Mouse (Mus musculus): ENCODE measurements around the gene Nat14. TPM values are rescaled to one million over a fixed set of nuclear protein-coding genes. Genes with fewer than 3 reads are reported as not detected.

Nat14 gene
- polyA plus RNA-seq, 1 experiment: 2.7 TPM

DNA sequence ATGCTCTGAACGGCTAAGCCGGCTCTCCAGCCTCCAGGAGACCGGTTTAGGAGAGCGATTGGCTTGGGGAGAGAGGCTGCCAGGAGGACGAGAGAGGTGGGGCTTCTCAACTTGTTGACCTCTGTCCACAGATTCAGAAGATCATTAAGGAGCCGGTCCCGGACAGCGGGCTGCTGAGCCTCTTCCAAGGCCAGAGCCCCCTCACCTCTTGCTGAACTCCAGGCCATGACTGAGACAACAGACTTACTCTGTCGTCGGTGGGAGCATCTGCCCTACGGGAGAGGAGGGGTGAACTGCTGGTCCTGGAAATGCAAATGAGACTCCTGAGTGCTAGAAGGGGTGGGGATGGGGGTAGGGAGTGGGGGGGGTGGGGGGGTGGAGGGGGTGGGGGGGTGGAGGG lies 26.6 kb upstream of the Nat14 start:
- Histone ChIP-seq H3K79me2 (ENCODE audit: control insufficient read depth, insufficient read depth) (no peaks in the 10 kb centered on the region), H3ac (ENCODE audit: control insufficient read depth, insufficient read length, low read depth) (no peak overlapping the region), H3K36me3 (ENCODE audit: control insufficient read depth, insufficient read depth) (no peaks in the 10 kb centered on the region), H3K79me3 (ENCODE audit: low read depth) (no peaks in the 10 kb centered on the region), H3K27me3 (ENCODE audit: control insufficient read depth, insufficient read depth, insufficient read length) (peaks cover 4% of the 10 kb centered on the region), H3K4me3 (ENCODE audit: insufficient read depth, poor library complexity, severe bottlenecking) (no peak overlapping the region)
- TF ChIP-seq MYOG (IDR thresholded peaks at IDR 0.05; ENCODE audit: control insufficient read depth, extremely low read depth, insufficient read length) (no peak), CEBPB (IDR thresholded peaks at IDR 0.05; ENCODE audit: low read depth) (no peak), MYOD1 (IDR thresholded peaks at IDR 0.05; ENCODE audit: control insufficient read depth, insufficient read length, low read depth) (no peak), CTCF (IDR thresholded peaks at IDR 0.05; ENCODE audit: control insufficient read depth, insufficient read depth, insufficient read length) (no peak), MAX (IDR thresholded peaks at IDR 0.05) (no peak), FOSL1 (IDR thresholded peaks at IDR 0.05; ENCODE audit: insufficient read depth, low read length, poor library complexity, severe bottlenecking) (no peak), USF1 (IDR thresholded peaks at IDR 0.05; ENCODE audit: low read depth) (no peak)

DNA sequence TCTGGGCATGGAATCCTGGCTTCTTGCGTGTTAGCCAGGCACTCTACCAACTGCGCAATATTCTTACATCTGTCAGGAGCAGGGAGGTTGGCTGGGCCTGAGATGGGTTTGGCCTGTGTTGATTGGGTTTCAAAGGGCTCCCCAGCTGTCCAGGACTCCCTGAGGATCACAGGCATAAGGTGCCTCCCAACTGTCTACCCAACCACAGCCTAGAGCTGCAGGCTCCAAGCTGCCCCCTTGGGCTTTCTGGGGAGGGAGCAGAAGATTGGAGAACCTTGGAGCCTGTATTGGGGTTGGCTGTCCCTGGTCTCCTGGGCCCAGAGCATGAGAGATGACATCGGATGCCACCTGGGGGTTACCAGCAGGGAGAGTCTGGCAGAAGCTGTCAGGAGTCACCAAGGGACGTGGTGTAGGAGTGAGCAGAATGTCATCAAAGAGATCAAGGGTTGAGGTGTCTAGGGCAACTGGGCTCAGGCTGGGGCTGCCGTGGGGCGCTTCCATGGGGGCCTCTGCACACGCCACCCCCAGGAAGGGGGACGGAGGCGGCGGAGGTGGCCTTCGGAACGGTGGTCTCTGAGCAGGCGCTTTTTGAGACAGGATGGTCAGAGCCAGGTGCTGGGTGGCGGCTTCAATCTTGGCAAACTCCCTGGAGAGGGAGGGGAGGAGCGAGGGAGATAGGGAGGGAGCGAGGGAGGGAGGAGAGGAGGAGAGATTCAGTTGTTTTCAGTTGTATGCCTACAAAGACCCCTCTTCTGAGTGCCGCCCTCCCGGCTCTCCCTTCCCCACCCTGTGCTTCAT lies 22.8 kb upstream of the Nat14 start:
- Histone ChIP-seq H3ac (ENCODE audit: control insufficient read depth, insufficient read length, low read depth) (no peak overlapping the region), H3K4me3 (ENCODE audit: insufficient read depth, poor library complexity, severe bottlenecking) (no peak overlapping the region), H3K79me3 (ENCODE audit: low read depth) (no peaks in the 10 kb centered on the region), H3K27me3 (ENCODE audit: control insufficient read depth, insufficient read depth, insufficient read length) (no peaks in the 10 kb centered on the region), H3K36me3 (ENCODE audit: control insufficient read depth, insufficient read depth) (no peaks in the 10 kb centered on the region), H3K79me2 (ENCODE audit: control insufficient read depth, insufficient read depth) (no peaks in the 10 kb centered on the region)
- TF ChIP-seq MAX (IDR thresholded peaks at IDR 0.05): no peak
- no peak for TF ChIP-seq USF1 (IDR thresholded peaks at IDR 0.05; ENCODE audit: low read depth)
- TF ChIP-seq MYOD1 (IDR thresholded peaks at IDR 0.05; ENCODE audit: control insufficient read depth, insufficient read length, low read depth): no peak
- no peak for TF ChIP-seq CEBPB (IDR thresholded peaks at IDR 0.05; ENCODE audit: low read depth)
- TF ChIP-seq MYOG (IDR thresholded peaks at IDR 0.05; ENCODE audit: control insufficient read depth, extremely low read depth, insufficient read length): no peak
- no peak for TF ChIP-seq FOSL1 (IDR thresholded peaks at IDR 0.05; ENCODE audit: insufficient read depth, low read length, poor library complexity, severe bottlenecking)
- no peak for TF ChIP-seq CTCF (IDR thresholded peaks at IDR 0.05; ENCODE audit: control insufficient read depth, insufficient read depth, insufficient read length)

DNA sequence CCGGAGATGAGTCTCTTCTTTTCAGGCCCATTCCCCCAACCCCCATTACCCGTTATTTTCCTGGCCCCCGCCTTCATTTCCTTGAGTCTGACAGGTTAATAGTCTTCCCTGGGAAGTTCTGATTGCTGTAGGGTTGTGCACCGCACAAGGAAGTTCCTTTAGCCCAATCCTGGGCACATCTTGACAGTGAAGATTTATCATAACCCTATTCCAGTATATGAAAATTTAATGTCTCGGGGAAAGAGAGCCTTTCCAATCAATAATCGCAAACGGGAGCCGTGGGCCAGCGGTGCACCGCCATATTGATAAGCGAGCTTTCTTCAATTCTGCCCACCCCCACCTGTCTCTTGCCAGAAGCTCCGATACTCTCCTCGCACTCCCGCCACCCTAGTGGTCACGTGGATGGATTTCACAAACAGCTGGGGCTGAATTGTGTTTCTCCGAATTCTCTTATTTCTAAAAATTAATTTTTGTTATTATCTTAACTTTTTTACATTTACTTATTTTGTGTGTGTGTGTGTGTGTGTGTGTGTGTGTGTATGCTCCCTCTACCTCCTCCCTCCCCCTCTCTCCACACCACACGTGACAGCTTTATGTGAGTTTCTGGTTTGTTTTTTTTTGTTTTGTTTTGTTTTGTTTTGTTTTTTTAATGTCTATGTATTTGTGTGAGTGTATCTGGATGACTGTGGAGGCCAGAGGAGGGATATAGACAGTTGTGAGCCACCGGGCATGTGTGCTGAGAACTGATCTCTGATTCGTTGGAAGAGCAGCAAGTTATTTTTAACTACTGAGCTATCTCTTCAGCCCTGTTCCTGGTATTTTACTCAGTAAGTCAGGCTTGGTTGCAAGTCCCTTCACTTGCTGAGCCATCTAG lies 21.9 kb upstream of the Nat14 start:
- TF ChIP-seq MYOD1 (IDR thresholded peaks at IDR 0.05; ENCODE audit: control insufficient read depth, insufficient read length, low read depth) (no peak), MAX (IDR thresholded peaks at IDR 0.05) (no peak), MYOG (IDR thresholded peaks at IDR 0.05; ENCODE audit: control insufficient read depth, extremely low read depth, insufficient read length) (no peak), CEBPB (IDR thresholded peaks at IDR 0.05; ENCODE audit: low read depth) (no peak), USF1 (IDR thresholded peaks at IDR 0.05; ENCODE audit: low read depth) (no peak), FOSL1 (IDR thresholded peaks at IDR 0.05; ENCODE audit: insufficient read depth, low read length, poor library complexity, severe bottlenecking) (no peak), CTCF (IDR thresholded peaks at IDR 0.05; ENCODE audit: control insufficient read depth, insufficient read depth, insufficient read length) (no peak)
- Histone ChIP-seq H3K79me2 (ENCODE audit: control insufficient read depth, insufficient read depth) (no peaks in the 10 kb centered on the region), H3K36me3 (ENCODE audit: control insufficient read depth, insufficient read depth) (no peaks in the 10 kb centered on the region), H3K4me3 (ENCODE audit: insufficient read depth, poor library complexity, severe bottlenecking) (no peak overlapping the region), H3K27me3 (ENCODE audit: control insufficient read depth, insufficient read depth, insufficient read length) (no peaks in the 10 kb centered on the region), H3K79me3 (ENCODE audit: low read depth) (no peaks in the 10 kb centered on the region), H3ac (ENCODE audit: control insufficient read depth, insufficient read length, low read depth) (no peak overlapping the region)

DNA sequence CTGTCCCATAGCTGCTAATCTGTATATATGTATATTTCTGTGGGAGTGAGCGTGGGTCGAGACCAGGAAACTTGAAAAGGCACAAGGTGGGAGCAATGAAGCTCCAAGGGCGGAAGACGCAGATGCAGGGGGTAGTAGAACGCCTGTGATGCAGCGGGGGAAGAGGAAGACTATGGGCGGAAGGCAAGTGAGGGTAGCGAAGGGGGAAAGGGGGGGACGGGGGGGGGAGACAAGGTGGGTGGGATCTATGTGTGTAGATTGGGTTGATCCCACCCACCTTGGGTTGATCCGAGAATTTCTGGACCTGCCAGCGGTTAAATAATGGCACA lies 21.3 kb upstream of the Nat14 start:
- Histone ChIP-seq H3K4me3 (ENCODE audit: insufficient read depth, poor library complexity, severe bottlenecking) (no peak overlapping the region), H3K79me3 (ENCODE audit: low read depth) (no peaks in the 10 kb centered on the region), H3K36me3 (ENCODE audit: control insufficient read depth, insufficient read depth) (no peaks in the 10 kb centered on the region), H3K27me3 (ENCODE audit: control insufficient read depth, insufficient read depth, insufficient read length) (peaks cover 3% of the 10 kb centered on the region), H3K79me2 (ENCODE audit: control insufficient read depth, insufficient read depth) (no peaks in the 10 kb centered on the region), H3ac (ENCODE audit: control insufficient read depth, insufficient read length, low read depth) (no peak overlapping the region)
- TF ChIP-seq MYOD1 (IDR thresholded peaks at IDR 0.05; ENCODE audit: control insufficient read depth, insufficient read length, low read depth) (no peak), MYOG (IDR thresholded peaks at IDR 0.05; ENCODE audit: control insufficient read depth, extremely low read depth, insufficient read length) (no peak), FOSL1 (IDR thresholded peaks at IDR 0.05; ENCODE audit: insufficient read depth, low read length, poor library complexity, severe bottlenecking) (no peak), USF1 (IDR thresholded peaks at IDR 0.05; ENCODE audit: low read depth) (no peak), CTCF (IDR thresholded peaks at IDR 0.05; ENCODE audit: control insufficient read depth, insufficient read depth, insufficient read length) (no peak), CEBPB (IDR thresholded peaks at IDR 0.05; ENCODE audit: low read depth) (no peak), MAX (IDR thresholded peaks at IDR 0.05) (no peak)

DNA sequence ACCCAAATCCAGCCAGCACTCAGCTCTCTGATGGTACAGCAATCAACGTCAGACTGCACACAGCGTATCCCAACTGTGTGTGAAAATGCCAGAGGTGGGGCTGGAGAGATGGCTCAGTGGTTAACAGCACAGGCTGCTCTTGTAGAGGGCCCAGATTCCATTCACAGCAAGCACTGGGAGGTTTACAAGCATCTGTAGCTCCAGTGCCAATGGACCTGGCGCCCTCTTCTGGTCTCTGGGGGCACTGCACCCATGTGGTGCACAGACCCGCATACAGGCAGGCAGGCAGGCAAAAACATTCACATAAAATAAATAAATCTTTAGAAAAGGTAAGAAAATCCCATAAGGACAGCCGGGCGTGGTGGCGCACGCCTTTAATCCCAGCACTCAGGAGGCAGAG lies 20.7 kb upstream of the Nat14 start:
- Histone ChIP-seq H3K79me3 (ENCODE audit: low read depth) (no peaks in the 10 kb centered on the region), H3K4me3 (ENCODE audit: insufficient read depth, poor library complexity, severe bottlenecking) (no peak overlapping the region), H3K27me3 (ENCODE audit: control insufficient read depth, insufficient read depth, insufficient read length) (peaks cover 5% of the 10 kb centered on the region), H3K36me3 (ENCODE audit: control insufficient read depth, insufficient read depth) (no peaks in the 10 kb centered on the region), H3ac (ENCODE audit: control insufficient read depth, insufficient read length, low read depth) (no peak overlapping the region), H3K79me2 (ENCODE audit: control insufficient read depth, insufficient read depth) (no peaks in the 10 kb centered on the region)
- TF ChIP-seq MYOG (IDR thresholded peaks at IDR 0.05; ENCODE audit: control insufficient read depth, extremely low read depth, insufficient read length): no peak
- no peak for TF ChIP-seq FOSL1 (IDR thresholded peaks at IDR 0.05; ENCODE audit: insufficient read depth, low read length, poor library complexity, severe bottlenecking)
- no peak for TF ChIP-seq MAX (IDR thresholded peaks at IDR 0.05)
- TF ChIP-seq CEBPB (IDR thresholded peaks at IDR 0.05; ENCODE audit: low read depth): no peak
- no peak for TF ChIP-seq USF1 (IDR thresholded peaks at IDR 0.05; ENCODE audit: low read depth)
- TF ChIP-seq CTCF (IDR thresholded peaks at IDR 0.05; ENCODE audit: control insufficient read depth, insufficient read depth, insufficient read length): no peak
- TF ChIP-seq MYOD1 (IDR thresholded peaks at IDR 0.05; ENCODE audit: control insufficient read depth, insufficient read length, low read depth): no peak

Data from C2C12 (cell line).